Comparison of ENCODE assay signal across 8 mouse cellular contexts in genomic region chr11:100694926-100695325, GRCm38 (mm10). TPM values are rescaled to one million over a fixed set of nuclear protein-coding genes. Genes with fewer than 3 reads are reported as not detected.
DNase-seq lines count a peak whose midpoint lies in the region; ATAC-seq and TF ChIP-seq lines count a peak whose summit lies in the region.
"Had no signal": no experiment of that assay in that cellular context is flagged by ENCODE, and none has a peak within 500 bp of the region (broad histone marks: within the 10 kb centered on the region; RNA-seq: fewer than 3 reads in every experiment).

No protein-coding gene starts in this region.

- H3K27ac ChIP-seq in neural tube, embryonic 15.5 days (replicated peaks), result no peak overlapping the region
- H3K27ac ChIP-seq in embryonic facial prominence, embryonic 14.5 days (replicated peaks; ENCODE audit: low read depth, low read length), result no peak overlapping the region
- H3K27ac ChIP-seq in kidney, adult 2 months (ENCODE audit: insufficient read depth, low read depth, low read length), result no peak overlapping the region
- H3K27ac ChIP-seq in small intestine, adult 2 months (ENCODE audit: insufficient read depth, low read depth, low read length), result no peak overlapping the region

- no peak overlapping the region for H3K4me2 ChIP-seq in neural tube, embryonic 15.5 days
- no peak overlapping the region for H3K4me2 ChIP-seq in embryonic facial prominence, embryonic 14.5 days (ENCODE audit: low read depth, low read length)

- H3K4me3 ChIP-seq in neural tube, embryonic 15.5 days (replicated peaks), result no peak overlapping the region
- H3K4me3 ChIP-seq in embryonic facial prominence, embryonic 14.5 days (ENCODE audit: low read depth, low read length), result no peak overlapping the region
- H3K4me3 ChIP-seq in kidney, adult 2 months (ENCODE audit: insufficient read depth, low read depth, low read length), result no peak overlapping the region
- no peak overlapping the region for H3K4me3 ChIP-seq in small intestine, adult 2 months (ENCODE audit: low read depth, low read length)

- peak; percentile 89 for TF ChIP-seq CTCF in kidney, adult 2 months (conservative IDR thresholded peaks at IDR 0.05; ENCODE audit: insufficient read depth, insufficient read length, low read depth, low read length)
- peak; percentile 84; the same call in 1 of the 2 replicates for TF ChIP-seq CTCF in small intestine, adult 2 months (IDR thresholded peaks at IDR 0.05; ENCODE audit: extremely low read depth, insufficient read length, insufficient replicate concordance, low read depth, low read length)

- ATAC-seq in neural tube, embryonic 15.5 days (ENCODE audit: low FRiP score), result no peak
- peak; percentile 70; the same call in 1 of the 2 replicates for ATAC-seq in embryonic facial prominence, embryonic 14.5 days (ENCODE audit: low read depth)

- peak; percentile 81 for DNase-seq in neural tube, embryonic 10.5 days (ENCODE audit: extremely low spot score, low spot score)
- DNase-seq in adrenal gland, postnatal 10 days, result peak; percentile 92
- DNase-seq in embryonic facial prominence, embryonic 14.5 days (ENCODE audit: low spot score), result no peak
- DNase-seq in kidney, adult 2 months, result peak; percentile 71
- DNase-seq in lung, postnatal 10 days, result peak; percentile 87

- H3K36me3 ChIP-seq in neural tube, embryonic 15.5 days, result peaks cover 2% of the 10 kb centered on the region; the same call in 1 of the 2 replicates
- no peaks in the 10 kb centered on the region for H3K36me3 ChIP-seq in embryonic facial prominence, embryonic 14.5 days (ENCODE audit: control insufficient read depth, insufficient read depth, low read length)
- no peaks in the 10 kb centered on the region for H3K36me3 ChIP-seq in kidney, adult 2 months (ENCODE audit: control insufficient read depth, insufficient read depth, low read length)
- peaks cover 4% of the 10 kb centered on the region; the same call in 1 of the 2 replicates for H3K36me3 ChIP-seq in small intestine, adult 2 months (ENCODE audit: control insufficient read depth, insufficient read depth, low read length)

- WGBS in neural tube, embryonic 15.5 days, result 29% methylated on average over 5 of the region's 5 CpGs
- 24% methylated on average over 5 of the region's 5 CpGs for WGBS in embryonic facial prominence, embryonic 14.5 days
- 31% methylated on average over 5 of the region's 5 CpGs for WGBS in kidney, adult 2 months
- WGBS in small intestine, adult 2 months, result 36% methylated on average over 5 of the region's 5 CpGs

- TF ChIP-seq POLR2A in kidney, adult 2 months (IDR thresholded peaks at IDR 0.05; ENCODE audit: low read depth, low read length), result no peak
- no peak for TF ChIP-seq POLR2A in small intestine, adult 2 months (IDR thresholded peaks at IDR 0.05; ENCODE audit: low read depth, low read length)

- peaks cover 31% of the 10 kb centered on the region for H3K27me3 ChIP-seq in neural tube, embryonic 15.5 days (replicated peaks)
- H3K27me3 ChIP-seq in embryonic facial prominence, embryonic 14.5 days (replicated peaks; ENCODE audit: control insufficient read depth, insufficient read depth, low read length), result peaks cover 22% of the 10 kb centered on the region; the same call in 1 of the 2 replicates
- H3K27me3 ChIP-seq in kidney, adult 2 months (replicated peaks; ENCODE audit: control insufficient read depth, insufficient read depth, low read length), result no peaks in the 10 kb centered on the region
- H3K27me3 ChIP-seq in small intestine, adult 2 months (ENCODE audit: control insufficient read depth, insufficient read depth, low read length), result no peaks in the 10 kb centered on the region

- H3K4me1 ChIP-seq in neural tube, embryonic 15.5 days, result peaks cover 10% of the 10 kb centered on the region
- H3K4me1 ChIP-seq in embryonic facial prominence, embryonic 14.5 days (ENCODE audit: control insufficient read depth, insufficient read depth, low read length), result 0 out of 2 replicates have a peak, but pooled peaks cover 4% of the 10 kb centered on the region
- 0 out of 2 replicates have a peak, but pooled peaks cover 3% of the 10 kb centered on the region for H3K4me1 ChIP-seq in kidney, adult 2 months (ENCODE audit: control insufficient read depth, insufficient read depth, low read length)
- H3K4me1 ChIP-seq in small intestine, adult 2 months (ENCODE audit: control insufficient read depth, insufficient read depth, insufficient read length, low read length), result peaks cover 6% of the 10 kb centered on the region; the same call in 1 of the 2 replicates

- no peaks in the 10 kb centered on the region for H3K9me3 ChIP-seq in neural tube, embryonic 15.5 days (replicated peaks)
- no peaks in the 10 kb centered on the region for H3K9me3 ChIP-seq in embryonic facial prominence, embryonic 14.5 days (ENCODE audit: control insufficient read depth, low read length)

- no peak overlapping the region for H3K9ac ChIP-seq in neural tube, embryonic 15.5 days (replicated peaks)
- no peak overlapping the region for H3K9ac ChIP-seq in embryonic facial prominence, embryonic 14.5 days (ENCODE audit: low read depth, low read length)

RNA-seq across cellular contexts. Expression of gene Zfp385c, which starts 2.7 kb away (rescaled TPM):
- polyA plus RNA-seq in neural tube, embryonic 15.5 days (2015; fragmentation: Nextera tagmentation; extraction: Ambion mirVana), result 0.77 TPM in 2 replicates
- under 1 TPM; 0.42 to 0.67 TPM for total RNA-seq in adrenal gland, postnatal 10 days (2021)
- 1.7 TPM in 2 replicates for polyA plus RNA-seq in embryonic facial prominence, embryonic 14.5 days (2014; fragmentation: Nextera tagmentation; extraction: Ambion mirVana)
- polyA plus RNA-seq in kidney, adult 2 months (2012; rRNA removed), result 0.14 and 0.34 TPM in 2 replicates
- 0.14 and 0.62 TPM in 2 replicates for polyA plus RNA-seq in small intestine, adult 2 months (2012; rRNA removed)

RNA-seq across cellular contexts. Expression of gene Dhx58, which starts 9.1 kb away (rescaled TPM):
- polyA plus RNA-seq in neural tube, embryonic 15.5 days (2015; fragmentation: Nextera tagmentation; extraction: Ambion mirVana), result 2.7 and 4.4 TPM in 2 replicates
- 1 to 10 TPM; 6.0 to 9.4 TPM for total RNA-seq in adrenal gland, postnatal 10 days (2021)
- 1.7 and 2.0 TPM in 2 replicates for polyA plus RNA-seq in embryonic facial prominence, embryonic 14.5 days (2014; fragmentation: Nextera tagmentation; extraction: Ambion mirVana)
- 3.7 and 6.2 TPM in 2 replicates for polyA plus RNA-seq in kidney, adult 2 months (2012; rRNA removed)
- 4.7 and 13.3 TPM in 2 replicates for polyA plus RNA-seq in small intestine, adult 2 months (2012; rRNA removed)

RNA-seq across cellular contexts. Expression of gene Kat2a, which starts 17.3 kb away (rescaled TPM):
- polyA plus RNA-seq in neural tube, embryonic 15.5 days (2015; fragmentation: Nextera tagmentation; extraction: Ambion mirVana), result 64.4 and 67.2 TPM in 2 replicates
- 10 to 100 TPM; 33.1 to 42.4 TPM for total RNA-seq in adrenal gland, postnatal 10 days (2021)
- 50.6 and 52.9 TPM in 2 replicates for polyA plus RNA-seq in embryonic facial prominence, embryonic 14.5 days (2014; fragmentation: Nextera tagmentation; extraction: Ambion mirVana)
- 25.9 and 29.0 TPM in 2 replicates for polyA plus RNA-seq in kidney, adult 2 months (2012; rRNA removed)
- polyA plus RNA-seq in small intestine, adult 2 months (2012; rRNA removed), result 10.9 and 12.2 TPM in 2 replicates

RNA-seq across cellular contexts. Expression of gene Hspb9, which starts 18.7 kb away (rescaled TPM):
- 0.43 TPM in 1 of 2 replicates, not detected in the other for polyA plus RNA-seq in neural tube, embryonic 15.5 days (2015; fragmentation: Nextera tagmentation; extraction: Ambion mirVana)
- total RNA-seq in adrenal gland, postnatal 10 days (2021), result under 1 TPM in 1 of 2 experiments, not detected in 1; 0.64 TPM
- polyA plus RNA-seq in embryonic facial prominence, embryonic 14.5 days (2014; fragmentation: Nextera tagmentation; extraction: Ambion mirVana), result 0.34 TPM in 1 of 2 replicates, not detected in the other
- 0.48 and 0.49 TPM in 2 replicates for polyA plus RNA-seq in kidney, adult 2 months (2012; rRNA removed)
- polyA plus RNA-seq in small intestine, adult 2 months (2012; rRNA removed), result not detected in 2 replicates
- polyA plus RNA-seq: heart, embryonic 14.5 days had no signal

RNA-seq across cellular contexts. Expression of gene Rab5c, which starts 43.1 kb away (rescaled TPM):
- polyA plus RNA-seq in neural tube, embryonic 15.5 days (2015; fragmentation: Nextera tagmentation; extraction: Ambion mirVana), result 41.8 and 49.8 TPM in 2 replicates
- total RNA-seq in adrenal gland, postnatal 10 days (2021), result 100 to 1,000 TPM; 182 to 183 TPM
- polyA plus RNA-seq in embryonic facial prominence, embryonic 14.5 days (2014; fragmentation: Nextera tagmentation; extraction: Ambion mirVana), result 70.7 and 73.9 TPM in 2 replicates
- polyA plus RNA-seq in kidney, adult 2 months (2012; rRNA removed), result 445 and 472 TPM in 2 replicates
- 186 and 350 TPM in 2 replicates for polyA plus RNA-seq in small intestine, adult 2 months (2012; rRNA removed)
